Mouse (Mus musculus) kidney, embryonic 15.5 days (tissue): Measurements from ENCODE around the gene Polr2b. TPM values are rescaled to one million over a fixed set of nuclear protein-coding genes. Genes with fewer than 3 reads are reported as not detected.

Experiments used
- ATAC-seq: fragments of 200-750 bp; cut with Nextera tagmentation; replicated peaks from 2 replicates; pipeline ENCODE4 v1.8.0; 2017; ENCODE audit warnings: moderate TSS enrichment; ENCODE audit not compliant: low FRiP score
- H3K27ac ChIP-seq: fragments of 300-500 bp; sonication (generic); 2 replicates; pipeline ENCODE4 v1.5.1; 2015; ENCODE audit warnings: mild to moderate bottlenecking, inconsistent platforms
- H3K27me3 ChIP-seq: fragments of 300-500 bp; sonication (generic); 2 replicates; pipeline ENCODE4 v1.6.1; 2015; ENCODE audit warnings: inconsistent platforms
- H3K36me3 ChIP-seq: fragments of 300-500 bp; sonication (generic); 2 replicates; pipeline ENCODE4 v1.6.1; 2015; ENCODE audit warnings: inconsistent platforms
- H3K4me1 ChIP-seq: fragments of 300-500 bp; sonication (generic); 2 replicates; pipeline ENCODE4 v1.6.1; 2015; ENCODE audit warnings: inconsistent platforms
- H3K4me2 ChIP-seq: fragments of 300-500 bp; sonication (generic); 2 replicates; pipeline ENCODE4 v1.6.1; 2015; ENCODE audit warnings: moderate library complexity, mild to moderate bottlenecking, inconsistent platforms
- H3K4me3 ChIP-seq: fragments of 300-500 bp; sonication (generic); replicated peaks from 2 replicates; pipeline ENCODE4 v1.5.1; 2015; ENCODE audit warnings: mild to moderate bottlenecking, inconsistent platforms
- H3K9ac ChIP-seq: fragments of 300-500 bp; sonication (generic); 2 replicates; pipeline ENCODE4 v1.6.1; 2015; ENCODE audit warnings: mild to moderate bottlenecking, inconsistent platforms
- H3K9me3 ChIP-seq: fragments of 300-500 bp; sonication (generic); replicated peaks from 2 replicates; pipeline ENCODE4 v1.6.1; 2016; ENCODE audit warnings: inconsistent platforms
- WGBS: fragments of 180-500 bp; shearing (Covaris S2); methylation state at CpG from one replicate; pipeline ENCODE4 v1.1.7; 2015; ENCODE audit warnings: mixed read lengths; 5-methylcytosine and 5-hydroxymethylcytosine counted together
- polyA plus RNA-seq: library from polyadenylated mRNA; unstranded; fragments of >200 nt; fragmentation: Nextera tagmentation; extraction: Ambion mirVana; gene quantifications from 2 replicates; pipeline ENCODE4 v1.2.1, GENCODE M21; 2015

Gene Polr2b
- polyA plus RNA-seq, 1 experiment from 2014 or later: 67.0 TPM

DNA sequence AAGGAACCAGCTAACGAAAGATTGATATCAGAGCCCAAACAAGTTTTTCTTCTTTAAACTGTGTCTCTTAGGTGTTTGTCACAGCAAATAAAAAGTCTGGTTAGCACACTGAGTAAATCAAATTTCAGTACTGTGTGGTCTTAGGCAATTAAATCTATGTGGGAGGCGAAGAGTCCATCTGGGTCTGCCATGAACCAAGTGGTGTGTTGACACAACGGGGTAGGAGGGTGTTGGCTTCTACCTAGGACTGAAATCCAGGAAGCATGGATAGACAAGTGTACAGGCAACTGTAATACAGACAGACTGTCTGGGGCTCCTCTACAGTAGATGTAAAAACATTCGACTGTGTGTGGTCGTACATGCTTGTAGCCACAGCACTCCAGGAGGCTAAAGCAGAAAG lies 59.4 kb downstream of the Polr2b start:
- Histone ChIP-seq H3K4me2 (no peak overlapping the region), H3K27ac (peak overlapping the region; percentile 83), H3K27me3 (no peaks in the 10 kb centered on the region), H3K36me3 (no peaks in the 10 kb centered on the region), H3K9ac (no peak overlapping the region), H3K4me1 (peaks cover 69% of the 10 kb centered on the region), H3K9me3 (no peaks in the 10 kb centered on the region), H3K4me3 (no peak overlapping the region)
- 30% methylated on average over 5 of the region's 5 CpGs for WGBS
- peak; percentile 83 for ATAC-seq

- no peak overlapping the region for H3K4me2 ChIP-seq
- H3K27ac ChIP-seq: peak overlapping the region; percentile 83
- H3K36me3 ChIP-seq: no peaks in the 10 kb centered on the region
- no peaks in the 10 kb centered on the region for H3K9me3 ChIP-seq
- H3K4me3 ChIP-seq: no peak overlapping the region
- no peaks in the 10 kb centered on the region for H3K27me3 ChIP-seq
- no peak overlapping the region for H3K9ac ChIP-seq
- H3K4me1 ChIP-seq: peaks cover 61% of the 10 kb centered on the region
- ATAC-seq: no peak
- WGBS: 70% methylated on average over 5 of the region's 5 CpGs
Measured at GRCm38 (mm10) chr5:77370378-77370892, 60.5 kb downstream of the Polr2b start.

- Histone ChIP-seq H3K27me3 (no peaks in the 10 kb centered on the region), H3K9ac (no peak overlapping the region), H3K27ac (peak overlapping the region; percentile 60), H3K36me3 (no peaks in the 10 kb centered on the region), H3K4me2 (no peak overlapping the region), H3K9me3 (no peaks in the 10 kb centered on the region), H3K4me3 (no peak overlapping the region), H3K4me1 (peaks cover 49% of the 10 kb centered on the region)
- 63% methylated on average over 7 of the region's 7 CpGs for WGBS
- no peak for ATAC-seq
Measured at GRCm38 (mm10) chr5:77372242-77372641, 62.3 kb downstream of the Polr2b start.

- Histone ChIP-seq H3K4me3 (no peak overlapping the region), H3K36me3 (no peaks in the 10 kb centered on the region), H3K27me3 (no peaks in the 10 kb centered on the region), H3K9me3 (no peaks in the 10 kb centered on the region), H3K4me2 (no peak overlapping the region), H3K9ac (no peak overlapping the region), H3K27ac (peak overlapping the region; percentile 60), H3K4me1 (peaks cover 44% of the 10 kb centered on the region)
- ATAC-seq: 0 out of 2 replicates have a peak, but pooled peaks have one; percentile 13
- 68% methylated on average over 6 of the region's 6 CpGs for WGBS
Measured at GRCm38 (mm10) chr5:77372778-77373177, 62.8 kb downstream of the Polr2b start.

DNA sequence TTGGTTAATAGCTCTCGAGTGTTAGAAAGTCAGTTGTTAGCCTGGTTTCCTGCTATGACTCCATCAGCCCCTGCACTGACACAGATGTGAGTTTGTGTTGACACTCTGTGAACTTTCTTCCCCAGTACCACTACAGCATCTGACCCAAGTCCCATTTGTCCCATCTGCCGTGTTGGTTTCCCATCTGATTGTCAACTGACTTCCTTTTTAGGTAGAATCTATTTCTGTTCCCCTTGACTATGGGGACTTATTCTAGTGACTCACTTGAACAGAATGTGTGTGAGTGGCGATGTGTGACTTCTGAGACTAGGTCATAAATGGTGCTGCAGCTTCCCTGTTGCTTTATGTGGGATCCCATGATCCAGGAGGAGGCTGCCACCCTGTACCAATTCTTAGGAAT lies 65.0 kb downstream of the Polr2b start:
- Histone ChIP-seq H3K27ac (no peak overlapping the region), H3K36me3 (no peaks in the 10 kb centered on the region), H3K4me1 (peaks cover 30% of the 10 kb centered on the region), H3K4me3 (no peak overlapping the region), H3K9me3 (no peaks in the 10 kb centered on the region), H3K4me2 (no peak overlapping the region), H3K9ac (no peak overlapping the region), H3K27me3 (no peaks in the 10 kb centered on the region)
- WGBS: 62% methylated on average over 3 of the region's 3 CpGs
- ATAC-seq: no peak

DNA sequence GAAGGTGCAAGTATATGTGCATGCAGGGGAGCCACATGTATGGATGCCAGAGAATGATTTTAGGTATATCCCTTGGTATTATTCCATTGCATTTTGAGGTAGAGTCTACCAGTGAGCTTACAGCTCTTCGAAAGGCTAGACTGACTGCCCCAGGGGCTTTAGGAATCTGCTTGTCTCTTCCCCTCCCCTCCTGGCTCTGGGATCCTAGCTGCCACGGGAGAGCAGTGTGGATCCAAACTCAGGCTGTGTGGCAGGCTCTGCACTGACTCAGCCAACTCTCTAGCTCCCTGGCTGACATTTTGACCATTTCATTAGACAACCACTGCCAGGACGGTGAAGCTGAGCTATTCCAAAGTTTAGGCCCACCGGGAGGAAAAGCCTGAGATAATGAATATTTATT lies 65.6 kb downstream of the Polr2b start:
- Histone ChIP-seq H3K27ac (0 out of 2 replicates have a peak overlapping the region, but pooled peaks have one; percentile 23), H3K4me2 (no peak overlapping the region), H3K4me1 (peaks cover 30% of the 10 kb centered on the region), H3K36me3 (no peaks in the 10 kb centered on the region), H3K27me3 (no peaks in the 10 kb centered on the region), H3K9me3 (no peaks in the 10 kb centered on the region), H3K9ac (no peak overlapping the region), H3K4me3 (no peak overlapping the region)
- no peak for ATAC-seq
- 60% methylated on average over 4 of the region's 4 CpGs for WGBS

GRCm38 (mm10) chr5:77378027-77378426 lies 68.1 kb downstream of the Polr2b start:
- no peak for ATAC-seq
- H3K36me3 ChIP-seq: no peaks in the 10 kb centered on the region
- H3K9me3 ChIP-seq: no peaks in the 10 kb centered on the region
- H3K4me1 ChIP-seq: peaks cover 37% of the 10 kb centered on the region
- H3K9ac ChIP-seq: no peak overlapping the region
- no peak overlapping the region for H3K4me2 ChIP-seq
- WGBS: 88% methylated on average over 3 of the region's 3 CpGs
- no peak overlapping the region for H3K27ac ChIP-seq
- H3K27me3 ChIP-seq: no peaks in the 10 kb centered on the region
- no peak overlapping the region for H3K4me3 ChIP-seq

DNA sequence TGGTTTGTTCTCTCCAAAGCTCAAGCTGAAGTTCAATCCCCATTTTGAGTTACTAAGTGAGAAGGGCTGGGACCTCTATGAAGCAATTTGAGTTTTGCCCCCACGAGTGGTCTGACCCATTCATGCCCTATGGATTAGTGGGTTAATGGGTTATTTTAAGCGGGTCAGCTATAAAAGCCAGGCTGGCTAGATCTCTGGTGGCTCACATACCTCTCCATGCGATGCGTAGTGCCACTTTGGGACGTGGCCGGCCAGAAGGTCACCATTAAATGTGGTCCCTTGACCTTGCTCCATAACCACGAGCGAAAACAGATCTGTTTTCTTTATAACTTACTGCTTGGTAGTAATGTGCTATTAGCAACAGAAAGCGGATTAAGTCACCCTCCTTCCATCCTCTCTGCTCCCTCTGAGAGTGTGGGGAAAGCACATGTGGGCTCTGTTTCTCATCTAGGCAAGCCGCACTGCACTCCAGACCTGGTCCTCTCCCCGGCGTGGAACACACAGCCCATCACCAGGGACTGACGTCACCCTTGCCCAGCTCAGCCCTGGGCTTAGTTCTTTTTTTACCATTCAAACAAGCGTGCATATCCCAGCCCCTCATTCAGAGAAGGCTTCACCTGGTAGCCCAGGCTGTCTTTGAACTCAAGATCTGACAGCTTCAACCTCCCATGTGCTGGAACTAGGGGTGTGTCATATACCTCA lies 69.6 kb downstream of the Polr2b start:
- no peak overlapping the region for H3K4me2 ChIP-seq
- peaks cover 48% of the 10 kb centered on the region for H3K4me1 ChIP-seq
- ATAC-seq: no peak
- no peak overlapping the region for H3K4me3 ChIP-seq
- no peaks in the 10 kb centered on the region for H3K36me3 ChIP-seq
- 54% methylated on average over 14 of the region's 14 CpGs for WGBS
- H3K9ac ChIP-seq: no peak overlapping the region
- H3K27ac ChIP-seq: 0 out of 2 replicates have a peak overlapping the region, but pooled peaks have one; percentile 5
- H3K27me3 ChIP-seq: no peaks in the 10 kb centered on the region
- H3K9me3 ChIP-seq: no peaks in the 10 kb centered on the region

DNA sequence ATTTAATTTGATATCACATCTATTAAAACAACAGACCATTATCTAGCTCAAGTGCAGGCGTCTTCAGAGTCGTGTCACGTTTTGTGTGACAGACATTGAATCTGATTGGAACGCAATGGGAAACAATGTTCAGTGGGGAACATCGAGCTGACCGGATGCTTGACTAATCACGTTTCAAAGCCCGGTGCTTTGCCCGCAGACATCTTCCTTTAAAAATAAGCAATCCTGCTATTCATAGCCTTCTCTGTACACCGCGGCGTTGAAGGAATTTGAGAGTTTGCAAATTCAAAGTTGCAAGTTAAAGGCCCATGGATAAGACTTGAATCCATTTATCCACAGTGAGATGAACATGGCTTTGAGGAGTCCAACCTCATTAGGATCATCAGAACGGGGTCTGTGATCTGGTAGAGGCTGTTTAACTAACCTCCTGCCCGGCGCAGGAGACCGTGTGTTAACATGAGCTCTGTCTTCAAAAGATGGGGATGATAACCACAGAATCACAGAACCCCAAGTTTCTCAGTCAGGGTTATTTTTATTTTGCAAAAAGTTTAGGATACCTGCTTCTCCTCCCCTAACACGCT lies 70.5 kb downstream of the Polr2b start:
- no peaks in the 10 kb centered on the region for H3K9me3 ChIP-seq
- H3K4me3 ChIP-seq: no peak overlapping the region
- no peak overlapping the region for H3K4me2 ChIP-seq
- H3K27ac ChIP-seq: peak overlapping the region; percentile 74
- H3K27me3 ChIP-seq: no peaks in the 10 kb centered on the region
- 75% methylated on average over 17 of the region's 17 CpGs for WGBS
- no peak overlapping the region for H3K9ac ChIP-seq
- H3K4me1 ChIP-seq: peaks cover 56% of the 10 kb centered on the region
- no peak for ATAC-seq
- H3K36me3 ChIP-seq: no peaks in the 10 kb centered on the region

- no peak for ATAC-seq
- Histone ChIP-seq H3K4me1 (peaks cover 64% of the 10 kb centered on the region), H3K27ac (peak overlapping the region; percentile 74), H3K9ac (no peak overlapping the region), H3K4me3 (no peak overlapping the region), H3K27me3 (no peaks in the 10 kb centered on the region), H3K9me3 (no peaks in the 10 kb centered on the region), H3K4me2 (no peak overlapping the region), H3K36me3 (no peaks in the 10 kb centered on the region)
- WGBS: 78% methylated on average over 7 of the region's 7 CpGs
Measured at GRCm38 (mm10) chr5:77381283-77381682, 71.3 kb downstream of the Polr2b start.

DNA sequence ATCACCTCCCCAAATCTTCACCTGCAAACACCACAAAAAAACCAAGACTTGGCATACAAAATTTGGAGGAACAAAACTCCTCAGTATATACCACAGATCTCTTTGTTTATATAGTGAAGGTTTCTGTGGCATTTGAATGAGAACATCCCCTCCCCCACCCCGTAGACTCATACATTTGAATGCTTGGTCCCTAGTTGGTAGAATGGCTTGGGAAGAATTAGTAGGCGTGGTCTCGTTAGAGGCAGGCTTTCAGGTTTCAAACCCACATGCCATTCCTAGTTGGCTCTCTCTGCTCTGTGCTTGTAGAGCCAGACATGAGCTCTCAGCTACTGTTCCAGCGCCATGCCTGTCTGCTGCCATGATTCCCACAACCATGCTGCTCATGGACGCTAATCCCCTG lies 71.7 kb downstream of the Polr2b start:
- H3K4me3 ChIP-seq: no peak overlapping the region
- H3K9me3 ChIP-seq: no peaks in the 10 kb centered on the region
- no peak overlapping the region for H3K4me2 ChIP-seq
- WGBS: 85% methylated on average over 5 of the region's 5 CpGs
- H3K27ac ChIP-seq: peak overlapping the region; percentile 74; the same call in 1 of the 2 replicates
- H3K36me3 ChIP-seq: no peaks in the 10 kb centered on the region
- peaks cover 68% of the 10 kb centered on the region for H3K4me1 ChIP-seq
- H3K27me3 ChIP-seq: no peaks in the 10 kb centered on the region
- ATAC-seq: no peak
- H3K9ac ChIP-seq: no peak overlapping the region

DNA sequence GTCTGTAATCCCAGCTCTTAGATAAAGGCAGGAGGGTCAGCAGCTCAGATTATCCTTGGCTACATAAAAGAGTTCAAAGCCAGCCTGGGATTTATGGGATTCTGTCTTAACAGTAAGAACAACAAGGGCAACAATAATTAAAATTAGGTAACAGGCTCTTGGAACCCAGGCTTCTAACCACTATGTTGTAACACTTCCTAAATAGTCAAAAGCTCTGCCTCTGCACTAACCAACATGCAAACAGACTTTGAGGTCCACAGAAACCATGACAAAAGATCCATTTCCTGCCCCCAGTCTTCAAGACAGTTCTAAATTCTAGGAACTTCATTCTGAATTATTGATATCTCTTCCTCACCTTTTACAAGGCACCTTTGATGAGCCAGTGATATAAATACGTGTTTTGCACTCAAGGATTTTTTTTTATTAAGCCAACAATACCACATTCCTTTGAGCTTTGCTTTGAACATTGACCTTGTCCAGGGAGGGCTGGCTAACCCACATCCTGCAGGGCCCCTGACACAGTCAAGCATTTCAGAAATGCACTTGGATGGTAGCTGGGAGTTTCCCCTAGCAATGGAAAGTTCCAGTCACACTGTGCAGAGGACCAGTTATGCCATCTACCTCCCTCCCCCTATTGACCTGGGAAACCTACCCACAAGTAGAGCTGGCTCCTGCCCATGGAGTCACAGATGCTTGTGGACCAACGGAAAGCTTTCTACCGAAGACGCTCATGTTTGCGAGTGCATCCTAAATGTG lies 74.0 kb downstream of the Polr2b start:
- Histone ChIP-seq H3K27me3 (no peaks in the 10 kb centered on the region), H3K27ac (peak overlapping the region; percentile 93), H3K36me3 (no peaks in the 10 kb centered on the region), H3K4me2 (peak overlapping the region; percentile 32), H3K4me3 (no peak overlapping the region), H3K4me1 (peaks cover 89% of the 10 kb centered on the region), H3K9ac (no peak overlapping the region), H3K9me3 (no peaks in the 10 kb centered on the region)
- WGBS: 78% methylated on average over 5 of the region's 5 CpGs
- peak; percentile 77 for ATAC-seq
